Mouse (Mus musculus) hindlimb bud, embryonic 11.5 days (tissue): ENCODE data around the gene Ccl27a.
A peak's percentile ranks its signal among the peaks of the same experiment; 100 is the strongest.

ENCODE experiments used
- DNase-seq: peaks from one replicate; pipeline ENCODE4 v3.0.0-alpha.2; 2012; ENCODE audit warnings: low read depth, low spot score; ENCODE audit errors: extremely low spot score

The Ccl27a gene

GRCm38 (mm10) chr4:41755338-41756305 lies 18.4 kb downstream of the Ccl27a start, which contains the start of gene Sigmar1:
Gene Sigmar1 (minus strand): TSS chr4:41756157.
- DNase-seq: no peak

- no peak for DNase-seq
Observed at GRCm38 (mm10) chr4:41754797-41755337, 19.2 kb downstream of the Ccl27a start, which contains the start of gene Galt. Gene Galt (plus strand): TSS chr4:41755228.

- DNase-seq: no peak
Observed at GRCm38 (mm10) chr4:41745021-41745420, 29.0 kb downstream of the Ccl27a start.

- no peak for DNase-seq
Observed at GRCm38 (mm10) chr4:41744131-41744530, 29.9 kb downstream of the Ccl27a start.

- no peak for DNase-seq
Observed at GRCm38 (mm10) chr4:41741158-41741560, 32.9 kb downstream of the Ccl27a start.

GRCm38 (mm10) chr4:41740380-41741157 lies 33.5 kb downstream of the Ccl27a start:
- DNase-seq: no peak

GRCm38 (mm10) chr4:41739260-41739659 lies 34.8 kb downstream of the Ccl27a start:
- no peak for DNase-seq

GRCm38 (mm10) chr4:41738256-41738603 lies 35.8 kb downstream of the Ccl27a start:
- no peak for DNase-seq

- DNase-seq: no peak
Observed at GRCm38 (mm10) chr4:41737602-41738255, 36.3 kb downstream of the Ccl27a start.

- DNase-seq: no peak
Observed at GRCm38 (mm10) chr4:41731052-41731765, 42.8 kb downstream of the Ccl27a start, which contains the start of gene Arid3c. Gene Arid3c (minus strand): TSS chr4:41731142.

- no peak for DNase-seq
Observed at GRCm38 (mm10) chr4:41726826-41727621, 47.0 kb downstream of the Ccl27a start.

GRCm38 (mm10) chr4:41722918-41723351 lies 51.1 kb downstream of the Ccl27a start, which contains the start of gene Dctn3:
Gene Dctn3 (minus strand): TSS chr4:41723170.
- DNase-seq: peak; percentile 97
